Mouse (Mus musculus) embryonic stem cell, embryonic (primary cell): ENCODE results near the gene Adam1a.

ENCODE experiments used
- CTCF ChIA-PET, 4 experiments: fragments of 300-600 bp in 2 of 4; fragments of 350-600 bp in 2 of 4; sonication (Branson Sonifier 250); formaldehyde crosslinking; loops; one replicate each; lab custom pipeline; 2022; ENCODE audit warnings: inconsistent platforms in 2 of 4; lab: Charles Lee
- POLR2A ChIA-PET, 4 experiments: fragments of 300-600 bp in 2 of 4; fragments of 350-600 bp in 2 of 4; sonication (Branson Sonifier 250); formaldehyde crosslinking; loops; one replicate each; lab custom pipeline; 2022; ENCODE audit warnings: antibody characterized with exemption in 4 of 4, inconsistent platforms in 1 of 4; lab: Charles Lee

Adam1a gene

GRCm38 (mm10) chr5:121476040-121476439 lies 69.2 kb downstream of the Adam1a start:
- ChIA-PET CTCF (interaction anchor here in 1 of 4 experiments (1.1 kb wide), 1 partner anchor 156 kb away, joined by 3 read pairs; no protein-coding TSS in a partner anchor), POLR2A (interaction anchor here in 1 of 4 experiments (0.7 to 4.6 kb wide), 4 partner anchors 20 to 261 kb away, joined by 3 to 46 read pairs (median 8); partner anchors contain the start of genes Erp29 and Tmem116)

GRCm38 (mm10) chr5:121474610-121475009 lies 70.7 kb downstream of the Adam1a start:
- POLR2A ChIA-PET: interaction anchor here in 2 of 4 experiments (0.9 to 4.8 kb wide), 9 partner anchors 12 to 83 kb away, joined by 3 to 46 read pairs (median 3); partner anchors contain the start of genes Adam1b (in 1 of the 2), Erp29 (in 1 of the 2), Naa25 (in 1 of the 2) and Tmem116 (in 1 of the 2)

GRCm38 (mm10) chr5:121472411-121472810 lies 72.9 kb downstream of the Adam1a start:
- CTCF ChIA-PET: interaction anchor here in 3 of 4 experiments (0.5 to 1.4 kb wide), 9 partner anchors 9 to 792 kb away, joined by 3 to 6 read pairs (median 4); no protein-coding TSS in a partner anchor
- POLR2A ChIA-PET: interaction anchor here in 3 of 4 experiments (0.6 to 4.8 kb wide), 32 partner anchors 9 to 364 kb away, joined by 3 to 46 read pairs (median 4); partner anchors contain the start of genes Naa25 (in 3 of the 3), Erp29 (in 2 of the 3), Tmem116 (in 2 of the 3) and Acad12 (in 1 of the 3)

More at GRCm38 (mm10) chr5:121474610-121475009, 70.7 kb downstream of the Adam1a start:
- CTCF ChIA-PET: interaction anchor here in 2 of 4 experiments (0.6 to 1.4 kb wide), 5 partner anchors 18 to 158 kb away, joined by 3 to 4 read pairs (median 3); no protein-coding TSS in a partner anchor

GRCm38 (mm10) chr5:121469566-121469965 lies 75.7 kb downstream of the Adam1a start:
- ChIA-PET CTCF (no interaction called here), POLR2A (interaction anchor here in 2 of 4 experiments (0.6 to 1.9 kb wide), 5 partner anchors 8 to 258 kb away, joined by 3 to 5 read pairs (median 5); partner anchors contain the start of gene Naa25 (in 1 of the 2))
